Mouse (Mus musculus) intestine, embryonic 15.5 days (tissue): ENCODE measurements around the gene Krtap11-1. TPM values are rescaled to one million over a fixed set of nuclear protein-coding genes. Genes with fewer than 3 reads are reported as not detected.

Source experiments
- ATAC-seq: fragments of 200-750 bp; cut with Nextera tagmentation; 2 replicates; pipeline ENCODE4 v1.8.0; 2017; ENCODE audit warnings: moderate TSS enrichment, moderate library complexity
- H3K27ac ChIP-seq: fragments of 300-500 bp; sonication (generic); 2 replicates; pipeline ENCODE4 v1.5.1; 2015; ENCODE audit warnings: mild to moderate bottlenecking, inconsistent platforms
- H3K27me3 ChIP-seq: fragments of 300-500 bp; sonication (generic); replicated peaks from 2 replicates; pipeline ENCODE4 v1.6.1; 2015; ENCODE audit warnings: inconsistent platforms
- H3K36me3 ChIP-seq: fragments of 300-500 bp; sonication (generic); 2 replicates; pipeline ENCODE4 v1.6.1; 2015; ENCODE audit warnings: inconsistent platforms
- H3K4me1 ChIP-seq: fragments of 300-500 bp; sonication (generic); replicated peaks from 2 replicates; pipeline ENCODE4 v1.6.1; 2015; ENCODE audit warnings: inconsistent platforms
- H3K4me2 ChIP-seq: fragments of 300-500 bp; sonication (generic); replicated peaks from 2 replicates; pipeline ENCODE4 v1.6.1; 2015; ENCODE audit warnings: mild to moderate bottlenecking, inconsistent platforms
- H3K4me3 ChIP-seq: fragments of 300-500 bp; sonication (generic); replicated peaks from 2 replicates; pipeline ENCODE4 v1.5.1; 2015; ENCODE audit warnings: inconsistent platforms
- H3K9ac ChIP-seq: fragments of 300-500 bp; sonication (generic); 2 replicates; pipeline ENCODE4 v1.6.1; 2015; ENCODE audit warnings: inconsistent platforms
- H3K9me3 ChIP-seq: fragments of 300-500 bp; sonication (generic); 2 replicates; pipeline ENCODE4 v1.6.1; 2016; ENCODE audit warnings: inconsistent platforms
- WGBS: fragments of 180-500 bp; shearing (Covaris S2); methylation state at CpG from one replicate; pipeline ENCODE4 v1.1.7; 2015; 5-methylcytosine and 5-hydroxymethylcytosine counted together
- polyA plus RNA-seq: library from polyadenylated mRNA; unstranded; fragments of >200 nt; fragmentation: Nextera tagmentation; extraction: Ambion mirVana; gene quantifications from 2 replicates; pipeline ENCODE4 v1.2.1, GENCODE M21; 2015

Krtap11-1 gene
- not detected in 2 replicates for polyA plus RNA-seq

GRCm38 (mm10) chr16:89571083-89571482 is at the start of gene Krtap11-1:
Gene Krtap11-1, minus strand, starts transcription at chr16:89571183.
- no peaks in the 10 kb centered on the region for H3K9me3 ChIP-seq
- 89% methylated on average over 5 of the region's 5 CpGs for WGBS
- no peak within 1 kb of the TSS for H3K4me3 ChIP-seq
- no peaks in the 10 kb centered on the region for H3K36me3 ChIP-seq
- no peaks in the 10 kb centered on the region for H3K27me3 ChIP-seq
- H3K4me1 ChIP-seq, result no peaks in the 10 kb centered on the region
- ATAC-seq, result no peak
- no peak within 1 kb of the TSS for H3K27ac ChIP-seq
- no peak within 1 kb of the TSS for H3K4me2 ChIP-seq
- no peak within 1 kb of the TSS for H3K9ac ChIP-seq

- H3K27me3 ChIP-seq, result no peaks in the 10 kb centered on the region
- WGBS, result 91% methylated on average over 7 of the region's 7 CpGs
- no peaks in the 10 kb centered on the region for H3K9me3 ChIP-seq
These were observed 47.2 kb upstream of the Krtap11-1 start for GRCm38 (mm10) chr16:89618190-89618589.

GRCm38 (mm10) chr16:89617251-89617650 is 46.3 kb upstream of the Krtap11-1 start:
- no peak overlapping the region for H3K27ac ChIP-seq
- H3K4me2 ChIP-seq, result no peak overlapping the region
- H3K4me1 ChIP-seq, result no peaks in the 10 kb centered on the region
- H3K27me3 ChIP-seq, result no peaks in the 10 kb centered on the region
- no peak overlapping the region for H3K4me3 ChIP-seq
- H3K36me3 ChIP-seq, result no peaks in the 10 kb centered on the region
- no peak for ATAC-seq
- 42% methylated on average over 3 of the region's 3 CpGs for WGBS
- H3K9ac ChIP-seq, result no peak overlapping the region
- H3K9me3 ChIP-seq, result no peaks in the 10 kb centered on the region

More at GRCm38 (mm10) chr16:89618190-89618589, 47.2 kb upstream of the Krtap11-1 start:
- Histone ChIP-seq H3K27ac (no peak overlapping the region), H3K4me1 (no peaks in the 10 kb centered on the region), H3K9ac (no peak overlapping the region), H3K4me2 (no peak overlapping the region), H3K36me3 (no peaks in the 10 kb centered on the region), H3K4me3 (no peak overlapping the region)
- no peak for ATAC-seq

GRCm38 (mm10) chr16:89613726-89614125 is 42.7 kb upstream of the Krtap11-1 start:
- no peaks in the 10 kb centered on the region for H3K4me1 ChIP-seq
- H3K27ac ChIP-seq, result no peak overlapping the region
- no peak for ATAC-seq
- H3K9ac ChIP-seq, result no peak overlapping the region
- H3K4me2 ChIP-seq, result no peak overlapping the region
- no peaks in the 10 kb centered on the region for H3K36me3 ChIP-seq
- no peaks in the 10 kb centered on the region for H3K9me3 ChIP-seq
- WGBS, result 79% methylated on average over 12 of the region's 12 CpGs
- H3K27me3 ChIP-seq, result no peaks in the 10 kb centered on the region
- H3K4me3 ChIP-seq, result no peak overlapping the region

GRCm38 (mm10) chr16:89608791-89609185 is 37.8 kb upstream of the Krtap11-1 start:
- 77% methylated on average over 4 of the region's 4 CpGs for WGBS
- Histone ChIP-seq H3K27me3 (no peaks in the 10 kb centered on the region), H3K27ac (no peak overlapping the region), H3K9me3 (no peaks in the 10 kb centered on the region), H3K36me3 (no peaks in the 10 kb centered on the region), H3K4me1 (no peaks in the 10 kb centered on the region), H3K9ac (no peak overlapping the region), H3K4me2 (no peak overlapping the region), H3K4me3 (no peak overlapping the region)
- no peak for ATAC-seq

- WGBS, result 94% methylated on average over 12 of the region's 12 CpGs
- no peaks in the 10 kb centered on the region for H3K4me1 ChIP-seq
- ATAC-seq, result no peak
These were observed 37.3 kb upstream of the Krtap11-1 start for GRCm38 (mm10) chr16:89608161-89608790.

GRCm38 (mm10) chr16:89606951-89607350 is 36.0 kb upstream of the Krtap11-1 start:
- Histone ChIP-seq H3K4me1 (no peaks in the 10 kb centered on the region), H3K4me3 (no peak overlapping the region), H3K27me3 (no peaks in the 10 kb centered on the region), H3K9ac (no peak overlapping the region), H3K27ac (no peak overlapping the region), H3K9me3 (no peaks in the 10 kb centered on the region), H3K4me2 (no peak overlapping the region), H3K36me3 (no peaks in the 10 kb centered on the region)
- no peak for ATAC-seq
- WGBS, result 89% methylated on average over 3 of the region's 3 CpGs

More at GRCm38 (mm10) chr16:89608161-89608790, 37.3 kb upstream of the Krtap11-1 start:
- Histone ChIP-seq H3K27me3 (no peaks in the 10 kb centered on the region), H3K9me3 (no peaks in the 10 kb centered on the region), H3K9ac (no peak overlapping the region), H3K36me3 (no peaks in the 10 kb centered on the region), H3K27ac (no peak overlapping the region), H3K4me2 (no peak overlapping the region), H3K4me3 (no peak overlapping the region)

- Histone ChIP-seq H3K9ac (no peak overlapping the region), H3K4me1 (no peaks in the 10 kb centered on the region), H3K27me3 (no peaks in the 10 kb centered on the region), H3K36me3 (no peaks in the 10 kb centered on the region), H3K9me3 (no peaks in the 10 kb centered on the region), H3K27ac (no peak overlapping the region), H3K4me2 (no peak overlapping the region), H3K4me3 (no peak overlapping the region)
- ATAC-seq, result no peak
- WGBS, result 66% methylated on average over 3 of the region's 3 CpGs
These were observed 16.2 kb upstream of the Krtap11-1 start for GRCm38 (mm10) chr16:89587209-89587608.

- Histone ChIP-seq H3K27me3 (no peaks in the 10 kb centered on the region), H3K4me3 (no peak overlapping the region), H3K27ac (no peak overlapping the region), H3K9ac (no peak overlapping the region), H3K4me1 (no peaks in the 10 kb centered on the region), H3K9me3 (no peaks in the 10 kb centered on the region), H3K4me2 (no peak overlapping the region), H3K36me3 (no peaks in the 10 kb centered on the region)
- WGBS, result 63% methylated on average over 9 of the region's 9 CpGs
- peak; percentile 87 for ATAC-seq
These were observed 14.9 kb upstream of the Krtap11-1 start for GRCm38 (mm10) chr16:89585604-89586508.

- no peaks in the 10 kb centered on the region for H3K36me3 ChIP-seq
- no peak overlapping the region for H3K27ac ChIP-seq
- H3K9me3 ChIP-seq, result no peaks in the 10 kb centered on the region
- H3K9ac ChIP-seq, result no peak overlapping the region
- no peak overlapping the region for H3K4me2 ChIP-seq
- 95% methylated on average over 2 of the region's 2 CpGs for WGBS
- H3K4me3 ChIP-seq, result no peak overlapping the region
- H3K27me3 ChIP-seq, result no peaks in the 10 kb centered on the region
- no peaks in the 10 kb centered on the region for H3K4me1 ChIP-seq
- ATAC-seq, result no peak
These were observed 10.7 kb upstream of the Krtap11-1 start for GRCm38 (mm10) chr16:89581658-89582057.

GRCm38 (mm10) chr16:89570516-89570915 is 467 bp downstream of the Krtap11-1 start:
- Histone ChIP-seq H3K4me2 (no peak overlapping the region), H3K27ac (no peak overlapping the region), H3K9me3 (no peaks in the 10 kb centered on the region), H3K4me1 (no peaks in the 10 kb centered on the region), H3K9ac (no peak overlapping the region), H3K36me3 (no peaks in the 10 kb centered on the region), H3K4me3 (no peak overlapping the region), H3K27me3 (no peaks in the 10 kb centered on the region)
- ATAC-seq, result no peak
- WGBS, result 94% methylated on average over 9 of the region's 9 CpGs

- Histone ChIP-seq H3K4me3 (no peak overlapping the region), H3K9me3 (no peaks in the 10 kb centered on the region), H3K27me3 (no peaks in the 10 kb centered on the region), H3K4me2 (no peak overlapping the region), H3K4me1 (no peaks in the 10 kb centered on the region), H3K27ac (no peak overlapping the region), H3K36me3 (no peaks in the 10 kb centered on the region), H3K9ac (no peak overlapping the region)
- no peak for ATAC-seq
- WGBS, result 60% methylated on average over 6 of the region's 6 CpGs
These were observed 1.8 kb downstream of the Krtap11-1 start for GRCm38 (mm10) chr16:89569136-89569535.
